Mouse (Mus musculus) gastrocnemius, postnatal 4 days (tissue): ENCODE measurements around the gene Sult2a3. TPM values are rescaled to one million over a fixed set of nuclear protein-coding genes. Genes with fewer than 3 reads are reported as not detected.
"Not testable (repeated sequence)": the region's sequence is repeated elsewhere in the genome, so short reads cannot be mapped to it uniquely, and the experiment has no call there.

ENCODE experiments used
- DNase-seq, 2 experiments: peaks; one replicate each; pipeline ENCODE4 v3.0.0; 2021 to 2022; ENCODE audit warnings: low spot score in 2 of 2, mixed read lengths in 2 of 2
- long read RNA-seq, 2 experiments: library from polyadenylated mRNA; stranded (forward); transcript quantifications; one replicate each; pipeline ENCODE4 v2.0.0; 2021
- total RNA-seq, 2 experiments: library from RNA; stranded (reverse); gene quantifications; 2 replicates each; pipeline ENCODE4 v1.2.3; 2021

Gene Sult2a3
- not detected for total RNA-seq
- long read RNA-seq, experiment 1: 0 reads
- long read RNA-seq, experiment 2: 0 reads

- no peak for DNase-seq
Measured at GRCm38 (mm10) chr7:14122944-14123343, at the start of gene Sult2a3. TSS of gene Sult2a3 (minus strand) at chr7:14123044.

GRCm38 (mm10) chr7:14120436-14120835, 2.4 kb downstream of the Sult2a3 start:
- DNase-seq: no peak

DNA sequence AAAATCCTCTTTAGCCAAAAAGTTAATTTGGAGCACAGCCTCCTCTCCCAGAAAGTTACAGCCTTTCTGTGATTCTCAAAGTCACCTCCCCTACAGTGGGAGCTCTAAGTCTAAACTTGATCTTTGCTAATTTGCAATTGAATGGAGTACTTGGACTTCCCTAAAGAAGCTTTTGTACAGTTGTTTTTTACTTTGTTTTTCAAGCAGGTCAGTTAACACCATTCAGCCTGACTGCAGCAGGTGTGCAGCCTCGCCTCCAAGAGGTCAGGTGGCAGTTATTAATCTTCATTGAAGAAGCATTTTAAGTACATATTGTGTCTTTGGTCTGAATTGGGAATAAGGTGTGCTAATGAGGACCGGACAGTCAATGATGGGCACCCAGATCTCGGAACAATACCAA, 3.0 kb downstream of the Sult2a3 start:
- not testable (repeated sequence) for DNase-seq

- DNase-seq: no peak
Measured at GRCm38 (mm10) chr7:14116761-14117160, 6.1 kb downstream of the Sult2a3 start.

GRCm38 (mm10) chr7:14114471-14114870, 8.4 kb downstream of the Sult2a3 start:
- not testable (repeated sequence) for DNase-seq

- DNase-seq: not testable (repeated sequence)
Measured at GRCm38 (mm10) chr7:14047821-14048220, 75.0 kb downstream of the Sult2a3 start.

- not testable (repeated sequence) for DNase-seq
Measured at GRCm38 (mm10) chr7:14030831-14031230, 92.0 kb downstream of the Sult2a3 start.

Other genes starting within 250 kb of the Sult2a3 start
- gene Sult2a4, start 133.4 kb downstream of the Sult2a3 start, total RNA-seq: not detected
- not detected for gene Sult2a6, start 131.8 kb upstream of the Sult2a3 start, total RNA-seq
- not detected for gene Obox8, start 210.5 kb upstream of the Sult2a3 start, total RNA-seq